Mouse (Mus musculus): ENCODE results near the gene Gm49361. TPM values are rescaled to one million over a fixed set of nuclear protein-coding genes. Genes with fewer than 3 reads are reported as not detected.

Gm49361 gene
- total and polyA plus RNA-seq, 2 experiments from 2014 or later: 0.16 TPM; not detected in 1

DNA sequence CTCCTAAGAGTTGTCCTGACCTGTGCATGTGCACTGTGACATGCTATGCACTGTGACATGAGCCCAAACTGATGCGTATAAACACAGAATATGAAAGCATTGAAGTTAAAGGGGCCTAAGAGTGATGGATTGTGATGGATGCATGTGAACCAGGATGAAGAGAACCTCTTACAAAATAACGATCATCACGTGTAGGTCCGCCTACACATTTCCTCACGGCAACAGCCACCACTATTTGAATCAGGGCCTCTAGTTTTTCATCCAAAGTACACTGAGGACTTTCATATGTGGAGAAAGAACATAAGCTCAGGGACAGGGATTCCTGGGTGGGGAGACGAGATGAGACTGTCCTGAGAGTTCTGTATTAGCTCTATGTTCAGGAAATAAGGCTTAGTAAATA is 34.8 kb downstream of the Gm49361 start:
- H3K27ac ChIP-seq: no peak overlapping the region
- WGBS: 91% methylated on average over 6 of the region's 6 CpGs
- TF ChIP-seq CTCF (IDR thresholded peaks at IDR 0.05; ENCODE audit: low read depth): no peak
- no peak for ATAC-seq
- H3K4me1 ChIP-seq (ENCODE audit: insufficient read depth, low read length): peaks cover 14% of the 10 kb centered on the region; the same call in 1 of the 2 replicates
- no peak overlapping the region for H3K4me3 ChIP-seq (ENCODE audit: low read length)
- no peak overlapping the region for H3K4me2 ChIP-seq (ENCODE audit: low read depth, low read length)
- no peaks in the 10 kb centered on the region for H3K27me3 ChIP-seq (ENCODE audit: insufficient read depth, low read length)
- no peaks in the 10 kb centered on the region for H3K36me3 ChIP-seq (ENCODE audit: insufficient read depth, low read length)
- no peak overlapping the region for H3K9ac ChIP-seq (replicated peaks; ENCODE audit: low read length)
- no peak for DNase-seq (ENCODE audit: low spot score)
- H3K9me3 ChIP-seq (ENCODE audit: low read length): no peaks in the 10 kb centered on the region

GRCm38 (mm10) chr14:57709171-57709570 is 36.7 kb downstream of the Gm49361 start:
- H3K27me3 ChIP-seq (ENCODE audit: insufficient read depth, low read length): no peaks in the 10 kb centered on the region
- peaks cover 14% of the 10 kb centered on the region; the same call in 1 of the 2 replicates for H3K4me1 ChIP-seq (ENCODE audit: insufficient read depth, low read length)
- no peak overlapping the region for H3K9ac ChIP-seq (replicated peaks; ENCODE audit: low read length)
- no peaks in the 10 kb centered on the region for H3K9me3 ChIP-seq (ENCODE audit: low read length)
- peak overlapping the region; percentile 57 for H3K27ac ChIP-seq
- ATAC-seq (peak; percentile 24; the same call in 1 of the 2 replicates), DNase-seq (ENCODE audit: low spot score) (no peak)
- no peak overlapping the region for H3K4me2 ChIP-seq (ENCODE audit: low read depth, low read length)
- TF ChIP-seq CTCF (IDR thresholded peaks at IDR 0.05; ENCODE audit: low read depth): no peak
- 24% methylated on average over 10 of the region's 10 CpGs for WGBS
- H3K4me3 ChIP-seq (ENCODE audit: low read length): no peak overlapping the region
- no peaks in the 10 kb centered on the region for H3K36me3 ChIP-seq (ENCODE audit: insufficient read depth, low read length)

DNA sequence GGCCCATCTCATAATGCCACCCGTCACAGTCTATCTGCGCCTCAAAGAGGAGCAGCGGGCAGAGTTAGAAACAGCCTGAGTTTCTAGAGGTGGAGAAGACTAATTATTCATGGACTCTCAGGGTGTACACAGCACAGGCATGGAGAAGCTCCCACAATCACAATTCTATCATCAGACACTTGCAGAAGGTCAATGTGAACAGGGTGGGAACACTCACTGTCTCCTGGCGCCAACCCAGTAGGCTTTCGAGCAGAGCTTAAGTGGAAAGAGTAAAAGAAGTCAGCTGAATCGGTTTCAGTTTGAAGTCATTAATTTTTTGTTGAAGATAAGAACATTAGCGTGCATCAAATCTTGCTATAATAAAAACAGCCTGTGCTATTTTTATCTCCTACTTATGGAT is 37.3 kb downstream of the Gm49361 start:
- 55% methylated on average over 7 of the region's 7 CpGs for WGBS

GRCm38 (mm10) chr14:57707100-57707893 is 38.6 kb downstream of the Gm49361 start:
- no peaks in the 10 kb centered on the region for H3K9me3 ChIP-seq (ENCODE audit: low read length)
- TF ChIP-seq CTCF (IDR thresholded peaks at IDR 0.05; ENCODE audit: low read depth): no peak
- WGBS: 23% methylated on average over 18 of the region's 18 CpGs
- peak overlapping the region; percentile 18; the same call in 1 of the 2 replicates for H3K9ac ChIP-seq (replicated peaks; ENCODE audit: low read length)
- no peak overlapping the region for H3K4me3 ChIP-seq (ENCODE audit: low read length)
- H3K27ac ChIP-seq: peak overlapping the region; percentile 82
- peaks cover 14% of the 10 kb centered on the region; the same call in 1 of the 2 replicates for H3K4me1 ChIP-seq (ENCODE audit: insufficient read depth, low read length)
- no peaks in the 10 kb centered on the region for H3K27me3 ChIP-seq (ENCODE audit: insufficient read depth, low read length)
- H3K4me2 ChIP-seq (ENCODE audit: low read depth, low read length): 0 out of 2 replicates have a peak overlapping the region, but pooled peaks have one; percentile 2
- DNase-seq (ENCODE audit: low spot score) (peak; percentile 65), ATAC-seq (peak; percentile 78)
- H3K36me3 ChIP-seq (ENCODE audit: insufficient read depth, low read length): no peaks in the 10 kb centered on the region

More for the DNA sequence above, 37.3 kb downstream of the Gm49361 start:
- H3K9ac ChIP-seq (replicated peaks; ENCODE audit: low read length): no peak overlapping the region
- peak overlapping the region; percentile 57 for H3K27ac ChIP-seq
- H3K9me3 ChIP-seq (ENCODE audit: low read length): no peaks in the 10 kb centered on the region
- no peaks in the 10 kb centered on the region for H3K27me3 ChIP-seq (ENCODE audit: insufficient read depth, low read length)
- H3K36me3 ChIP-seq (ENCODE audit: insufficient read depth, low read length): no peaks in the 10 kb centered on the region
- TF ChIP-seq CTCF (IDR thresholded peaks at IDR 0.05; ENCODE audit: low read depth): no peak
- DNase-seq (ENCODE audit: low spot score): no peak
- no peak overlapping the region for H3K4me2 ChIP-seq (ENCODE audit: low read depth, low read length)
- H3K4me3 ChIP-seq (ENCODE audit: low read length): no peak overlapping the region
- H3K4me1 ChIP-seq (ENCODE audit: insufficient read depth, low read length): peaks cover 14% of the 10 kb centered on the region; the same call in 1 of the 2 replicates
- no peak for ATAC-seq

GRCm38 (mm10) chr14:57706760-57707099 is 39.2 kb downstream of the Gm49361 start:
- Histone ChIP-seq H3K36me3 (ENCODE audit: insufficient read depth, low read length) (no peaks in the 10 kb centered on the region), H3K9ac (replicated peaks; ENCODE audit: low read length) (no peak overlapping the region), H3K27me3 (ENCODE audit: insufficient read depth, low read length) (no peaks in the 10 kb centered on the region), H3K4me3 (ENCODE audit: low read length) (no peak overlapping the region), H3K4me1 (ENCODE audit: insufficient read depth, low read length) (peaks cover 14% of the 10 kb centered on the region; the same call in 1 of the 2 replicates), H3K9me3 (ENCODE audit: low read length) (no peaks in the 10 kb centered on the region), H3K27ac (peak overlapping the region; percentile 82), H3K4me2 (ENCODE audit: low read depth, low read length) (no peak overlapping the region)
- ATAC-seq: 0 out of 2 replicates have a peak, but pooled peaks have one; percentile 2
- DNase-seq (ENCODE audit: low spot score): peak; percentile 31
- TF ChIP-seq CTCF (IDR thresholded peaks at IDR 0.05; ENCODE audit: low read depth): no peak
- WGBS: 34% methylated on average over 4 of the region's 4 CpGs

- ATAC-seq: no peak
- no peak for TF ChIP-seq CTCF (IDR thresholded peaks at IDR 0.05; ENCODE audit: low read depth)
- Histone ChIP-seq H3K27ac (no peak overlapping the region), H3K4me3 (ENCODE audit: low read length) (no peak overlapping the region), H3K9me3 (ENCODE audit: low read length) (no peaks in the 10 kb centered on the region), H3K27me3 (ENCODE audit: insufficient read depth, low read length) (no peaks in the 10 kb centered on the region), H3K9ac (replicated peaks; ENCODE audit: low read length) (no peak overlapping the region), H3K36me3 (ENCODE audit: insufficient read depth, low read length) (no peaks in the 10 kb centered on the region), H3K4me1 (ENCODE audit: insufficient read depth, low read length) (peaks cover 14% of the 10 kb centered on the region; the same call in 1 of the 2 replicates), H3K4me2 (ENCODE audit: low read depth, low read length) (no peak overlapping the region)
- DNase-seq (ENCODE audit: low spot score): no peak
- 93% methylated on average over 4 of the region's 4 CpGs for WGBS
Observed at GRCm38 (mm10) chr14:57705759-57706158, 40.1 kb downstream of the Gm49361 start.

DNA sequence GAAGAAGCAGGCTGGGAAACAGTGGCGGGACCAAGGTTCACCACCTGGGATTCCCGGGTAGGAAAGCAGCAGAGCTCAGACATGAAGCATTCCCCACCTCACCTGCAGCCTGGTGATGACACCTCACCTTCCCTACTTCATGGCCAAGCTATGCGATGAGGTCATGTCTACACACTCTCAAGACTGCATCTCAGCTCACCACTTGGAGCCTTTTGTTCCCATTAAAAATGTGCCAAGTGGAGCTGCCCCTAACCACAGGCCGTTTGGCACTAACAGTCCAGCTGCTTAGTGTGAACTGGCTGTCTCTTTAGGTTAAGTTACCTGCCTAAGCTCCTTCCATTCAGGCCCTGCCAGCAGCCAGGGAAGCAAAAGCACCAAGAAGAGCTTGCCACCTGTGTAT is 40.8 kb downstream of the Gm49361 start:
- ATAC-seq (no peak), DNase-seq (ENCODE audit: low spot score) (no peak)
- Histone ChIP-seq H3K4me2 (ENCODE audit: low read depth, low read length) (no peak overlapping the region), H3K27ac (no peak overlapping the region), H3K36me3 (ENCODE audit: insufficient read depth, low read length) (no peaks in the 10 kb centered on the region), H3K4me1 (ENCODE audit: insufficient read depth, low read length) (peaks cover 14% of the 10 kb centered on the region; the same call in 1 of the 2 replicates), H3K4me3 (ENCODE audit: low read length) (no peak overlapping the region), H3K9ac (replicated peaks; ENCODE audit: low read length) (no peak overlapping the region), H3K27me3 (ENCODE audit: insufficient read depth, low read length) (no peaks in the 10 kb centered on the region), H3K9me3 (ENCODE audit: low read length) (no peaks in the 10 kb centered on the region)
- 75% methylated on average over 4 of the region's 4 CpGs for WGBS
- no peak for TF ChIP-seq CTCF (IDR thresholded peaks at IDR 0.05; ENCODE audit: low read depth)

All from hindbrain, postnatal 0 days (tissue).